Mouse (Mus musculus): ENCODE measurements around the gene Exoc1.

Exoc1 gene

GRCm38 (mm10) chr5:76529040-76529703 lies at the start of gene Exoc1:
Gene Exoc1, plus strand, starts transcription at chr5:76529311.
- DNase-seq (ENCODE audit: low spot score in 2 of 2): peak; percentile 97

- no peak for DNase-seq (ENCODE audit: low spot score in 2 of 2)
Measured at GRCm38 (mm10) chr5:76483811-76484210, 45.3 kb upstream of the Exoc1 start, which contains the start of gene Gm7271. Gene Gm7271, plus strand, starts transcription at chr5:76484040.

- no peak for DNase-seq (ENCODE audit: low spot score in 2 of 2)
Measured at GRCm38 (mm10) chr5:76495126-76495525, 34.0 kb upstream of the Exoc1 start.

GRCm38 (mm10) chr5:76522446-76522845 lies 6.7 kb upstream of the Exoc1 start:
- no peak for DNase-seq (ENCODE audit: low spot score in 2 of 2)

- no peak for DNase-seq (ENCODE audit: low spot score in 2 of 2)
Measured at GRCm38 (mm10) chr5:76524623-76525022, 4.5 kb upstream of the Exoc1 start.

- DNase-seq (ENCODE audit: low spot score in 2 of 2): no peak
Measured at GRCm38 (mm10) chr5:76525066-76525465, 4.0 kb upstream of the Exoc1 start.

GRCm38 (mm10) chr5:76525829-76526228 lies 3.3 kb upstream of the Exoc1 start:
- DNase-seq (ENCODE audit: low spot score in 2 of 2): no peak

- DNase-seq (ENCODE audit: low spot score in 2 of 2): no peak
Measured at GRCm38 (mm10) chr5:76529704-76530066, 574 bp downstream of the Exoc1 start.

- DNase-seq (ENCODE audit: low spot score in 2 of 2): no peak
Measured at GRCm38 (mm10) chr5:76533186-76533585, 4.1 kb downstream of the Exoc1 start.

GRCm38 (mm10) chr5:76536231-76536630 lies 7.1 kb downstream of the Exoc1 start:
- no peak for DNase-seq (ENCODE audit: low spot score in 2 of 2)

- peak in 1 of 2 experiments; percentile 40 for DNase-seq (ENCODE audit: low spot score in 2 of 2)
Measured at GRCm38 (mm10) chr5:76537578-76537977, 8.5 kb downstream of the Exoc1 start.

- DNase-seq (ENCODE audit: low spot score in 2 of 2): peak in 1 of 2 experiments; percentile 41
Measured at GRCm38 (mm10) chr5:76540181-76540580, 11.1 kb downstream of the Exoc1 start.

- DNase-seq (ENCODE audit: low spot score in 2 of 2): no peak
Measured at GRCm38 (mm10) chr5:76540842-76541241, 11.7 kb downstream of the Exoc1 start.

GRCm38 (mm10) chr5:76543200-76543599 lies 14.1 kb downstream of the Exoc1 start:
- DNase-seq (ENCODE audit: low spot score in 2 of 2): no peak

- no peak for DNase-seq (ENCODE audit: low spot score in 2 of 2)
Measured at GRCm38 (mm10) chr5:76550426-76550825, 21.3 kb downstream of the Exoc1 start.

GRCm38 (mm10) chr5:76565321-76565720 lies 36.2 kb downstream of the Exoc1 start:
- peak; percentile 77 to 78 for DNase-seq (ENCODE audit: low spot score in 2 of 2)

- no peak for DNase-seq (ENCODE audit: low spot score in 2 of 2)
Measured at GRCm38 (mm10) chr5:76574251-76574650, 45.1 kb downstream of the Exoc1 start.

GRCm38 (mm10) chr5:76577026-76577425 lies 47.9 kb downstream of the Exoc1 start:
- no peak for DNase-seq (ENCODE audit: low spot score in 2 of 2)

GRCm38 (mm10) chr5:76585378-76585777 lies 56.3 kb downstream of the Exoc1 start:
- DNase-seq (ENCODE audit: low spot score in 2 of 2): no peak

GRCm38 (mm10) chr5:76588551-76589283 lies 59.6 kb downstream of the Exoc1 start, which contains the start of gene Cep135:
Gene Cep135, plus strand, starts transcription at chr5:76588698.
- peak; percentile 93 for DNase-seq (ENCODE audit: low spot score in 2 of 2)

GRCm38 (mm10) chr5:76589311-76589710 lies 60.2 kb downstream of the Exoc1 start:
- DNase-seq (ENCODE audit: low spot score in 2 of 2): no peak

- no peak for DNase-seq (ENCODE audit: low spot score in 2 of 2)
Measured at GRCm38 (mm10) chr5:76590009-76590408, 60.9 kb downstream of the Exoc1 start.

GRCm38 (mm10) chr5:76591885-76592284 lies 62.8 kb downstream of the Exoc1 start:
- DNase-seq (ENCODE audit: low spot score in 2 of 2): no peak
